Mouse (Mus musculus) forelimb bud, embryonic 11.5 days (tissue): Measurements from ENCODE around the gene Gdf10.

Experiments used
- DNase-seq: peaks from one replicate; pipeline ENCODE4 v3.0.0-alpha.2; 2012; ENCODE audit warnings: low read depth, low spot score

Gene Gdf10

DNA sequence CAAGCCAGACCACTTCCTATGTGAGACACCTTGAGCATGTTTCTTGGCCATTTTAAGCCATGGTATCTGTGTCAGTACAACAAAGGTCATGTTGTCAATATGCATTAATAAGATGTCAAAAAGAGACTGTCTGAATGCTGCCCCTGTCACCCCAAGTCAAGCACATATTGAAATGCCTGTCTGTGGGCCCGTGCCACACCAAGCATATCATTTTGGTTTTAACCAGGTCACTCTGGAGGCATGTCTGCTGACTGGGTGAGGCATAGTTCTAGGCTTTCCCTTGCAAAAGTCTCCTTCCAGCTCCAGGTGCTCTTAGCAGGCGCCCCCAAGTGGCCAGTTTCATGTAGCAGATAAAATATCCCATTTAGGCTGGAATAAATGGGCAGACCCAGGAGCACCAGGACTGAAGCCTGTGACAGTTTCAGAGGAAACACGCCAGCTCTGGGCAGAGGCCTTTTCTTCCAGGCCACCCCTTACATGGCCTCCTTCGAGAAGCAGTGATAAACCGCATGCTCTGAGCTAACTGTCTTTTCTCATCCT, 10.5 kb downstream of the Gdf10 start:
- peak; percentile 57 for DNase-seq

DNA sequence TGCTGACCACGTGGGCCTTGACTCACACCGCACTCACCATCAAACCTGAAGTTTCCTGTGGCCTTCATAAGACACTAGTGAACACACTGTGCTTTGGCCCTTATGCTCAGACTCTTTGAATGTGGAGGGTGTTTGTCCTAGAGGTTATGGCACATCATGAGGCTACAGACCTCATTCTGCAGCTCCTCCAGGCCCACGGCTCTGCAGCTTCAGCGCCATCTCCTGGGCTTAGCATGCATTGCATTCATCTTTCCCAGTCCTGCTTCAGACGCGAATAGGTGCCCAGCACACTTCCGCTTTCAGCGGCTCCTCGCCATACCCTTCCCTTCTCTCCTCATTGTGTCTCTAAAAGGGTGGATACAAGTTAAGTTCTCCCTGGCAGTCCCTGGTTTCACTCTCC, 15.7 kb downstream of the Gdf10 start:
- DNase-seq = peak; percentile 51

DNA sequence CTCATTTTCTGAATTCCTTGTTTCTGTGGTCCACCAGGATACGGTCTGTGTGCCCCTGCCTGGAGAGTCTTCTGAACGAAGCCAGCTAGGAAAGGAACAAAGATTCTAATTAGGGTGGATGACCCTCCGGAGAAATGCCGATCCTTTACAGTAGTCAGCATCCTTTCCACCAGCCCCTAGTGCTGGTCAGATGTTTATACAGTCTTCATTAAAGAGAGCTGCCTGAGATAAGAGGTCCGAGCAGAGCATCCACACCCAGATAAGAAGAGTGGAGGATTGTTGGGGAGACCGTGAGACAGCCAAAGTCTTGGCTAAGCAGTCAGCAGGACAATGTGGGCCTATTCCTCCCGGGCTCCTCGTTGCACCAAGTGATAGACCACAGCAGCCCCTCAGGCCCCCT, 17.4 kb downstream of the Gdf10 start, which contains the start of gene Gdf2:
Gene Gdf2 (plus strand): TSS at position 301 of the 400 bp plus-strand sequence.
- DNase-seq = no peak

DNA sequence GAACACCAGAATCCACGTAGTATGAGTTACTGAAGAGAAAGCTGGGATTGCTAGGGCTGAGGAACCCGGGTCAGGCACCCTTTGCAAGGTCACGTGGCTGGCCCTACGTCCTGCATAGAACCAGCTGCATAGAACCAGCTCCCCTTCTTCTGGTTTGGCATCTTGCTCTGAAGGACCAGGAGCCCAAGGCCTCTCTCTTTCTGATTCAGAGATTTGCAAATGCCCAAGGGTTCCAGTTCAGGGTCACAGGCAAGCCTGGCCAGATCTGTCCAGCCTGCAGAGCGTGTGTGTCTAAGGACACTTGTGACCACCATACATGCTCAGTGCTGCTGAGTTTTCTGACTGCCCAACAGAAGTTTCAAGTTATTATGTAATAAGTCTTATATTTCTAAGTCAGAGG, 18.8 kb downstream of the Gdf10 start:
- no peak for DNase-seq

DNA sequence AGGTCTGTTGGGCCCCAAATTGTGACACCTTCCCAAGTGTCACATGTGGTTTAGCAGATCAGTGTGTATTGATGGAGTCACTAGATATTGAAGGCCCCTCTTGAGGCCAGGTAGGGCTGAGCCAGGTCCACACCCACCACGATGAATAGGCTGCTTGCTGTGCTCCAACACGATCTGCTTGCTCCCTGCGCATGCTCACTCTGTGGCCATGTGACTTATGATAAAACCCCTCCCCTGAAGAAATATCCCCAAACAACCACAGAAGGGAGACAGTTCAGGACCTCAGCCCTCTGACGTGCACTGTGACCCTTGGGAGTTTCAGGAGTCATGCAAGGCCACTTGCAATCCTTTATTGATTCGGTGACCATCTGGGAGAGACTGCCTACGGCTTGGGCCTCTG, 22.7 kb downstream of the Gdf10 start:
- no peak for DNase-seq

DNA sequence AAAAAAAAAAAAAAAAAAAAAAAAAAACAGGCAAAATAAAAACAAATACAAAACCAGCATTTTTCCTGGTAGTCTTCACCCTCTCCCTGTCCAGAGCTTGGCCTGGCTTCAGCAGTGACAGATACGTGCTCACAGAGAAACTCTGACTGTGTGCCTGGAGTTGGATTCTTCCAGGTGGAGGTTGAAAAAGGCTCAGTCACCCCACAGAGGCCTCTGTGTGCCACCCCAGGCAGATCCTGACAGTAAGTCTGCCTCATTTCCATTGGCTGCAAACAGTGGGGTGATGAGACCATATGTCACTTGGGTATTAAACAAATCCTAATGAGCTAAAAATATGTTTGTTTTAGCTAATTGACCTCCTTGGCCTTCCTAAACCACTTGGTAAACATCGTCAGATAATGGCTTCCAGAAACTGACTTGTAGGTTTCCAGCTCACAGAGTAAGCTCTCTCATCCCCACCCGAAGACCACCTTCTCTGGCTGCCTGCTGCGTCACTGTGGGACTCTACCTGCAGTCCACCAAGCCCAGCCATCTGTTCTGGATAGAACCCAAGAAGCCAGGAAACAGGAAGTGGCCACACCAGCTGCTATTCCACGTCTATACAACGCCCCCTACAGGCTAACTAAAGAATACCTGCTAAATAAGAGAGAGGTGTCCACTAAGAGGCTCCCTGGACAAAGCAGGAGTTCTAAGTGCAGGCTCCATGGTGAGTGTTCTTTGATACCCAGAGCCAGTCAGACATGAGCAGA, 29.0 kb downstream of the Gdf10 start:
- no peak for DNase-seq

DNA sequence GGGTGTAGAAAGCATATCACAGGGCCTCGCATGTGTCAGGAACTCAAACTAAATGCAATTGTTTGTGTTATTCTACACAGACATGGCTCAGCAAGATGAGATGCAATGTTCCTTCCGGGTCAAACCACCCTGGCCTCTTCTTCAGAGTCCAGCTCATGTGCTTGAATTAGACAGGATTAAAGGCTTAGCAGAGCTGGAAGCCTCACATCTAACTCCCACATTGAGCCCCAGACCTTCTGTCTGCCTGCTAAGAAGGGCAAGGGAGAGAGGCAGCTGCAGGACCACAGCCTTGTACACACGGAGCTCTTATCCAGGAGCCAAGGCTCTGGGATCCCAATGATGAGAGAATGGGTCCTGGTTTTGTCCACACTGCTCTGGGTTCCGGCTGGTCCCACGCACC, 30.4 kb downstream of the Gdf10 start, which contains the start of gene Rbp3:
Gene Rbp3 (plus strand): TSS at position 243 of the 400 bp plus-strand sequence.
- no peak for DNase-seq

DNA sequence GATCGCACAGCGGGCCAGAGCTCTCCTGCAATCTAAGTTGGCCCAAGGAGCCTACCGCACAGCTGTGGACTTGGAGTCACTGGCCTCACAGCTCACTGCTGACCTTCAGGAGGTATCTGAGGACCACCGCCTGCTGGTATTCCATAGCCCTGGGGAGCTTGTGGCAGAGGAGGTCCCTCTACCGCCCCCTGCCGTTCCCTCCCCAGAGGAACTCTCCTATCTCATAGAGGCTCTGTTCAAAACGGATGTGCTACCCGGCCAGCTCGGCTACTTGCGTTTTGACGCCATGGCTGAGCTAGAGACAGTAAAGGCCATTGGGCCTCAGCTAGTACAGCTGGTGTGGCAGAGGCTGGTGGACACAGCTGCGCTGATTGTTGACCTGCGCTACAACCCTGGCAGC, 32.7 kb downstream of the Gdf10 start:
- no peak for DNase-seq

DNA sequence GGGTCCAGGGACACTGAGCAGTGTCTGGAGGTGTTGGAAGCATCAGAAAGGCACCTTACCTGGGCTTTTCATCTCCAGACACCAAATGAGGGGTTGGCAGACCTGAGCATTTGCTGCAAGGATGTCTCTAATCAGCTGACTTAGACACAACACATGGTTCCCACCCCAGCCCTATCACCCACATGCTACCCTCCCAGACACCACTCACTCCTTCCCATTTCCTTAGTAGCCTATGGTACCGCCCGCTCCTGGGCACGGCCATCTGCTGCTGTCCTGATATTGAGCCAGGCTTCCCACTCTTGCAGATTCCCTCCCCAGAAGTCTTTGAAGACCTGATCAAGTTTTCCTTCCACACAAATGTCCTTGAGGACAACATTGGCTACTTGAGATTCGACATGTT, 34.8 kb downstream of the Gdf10 start:
- no peak for DNase-seq

DNA sequence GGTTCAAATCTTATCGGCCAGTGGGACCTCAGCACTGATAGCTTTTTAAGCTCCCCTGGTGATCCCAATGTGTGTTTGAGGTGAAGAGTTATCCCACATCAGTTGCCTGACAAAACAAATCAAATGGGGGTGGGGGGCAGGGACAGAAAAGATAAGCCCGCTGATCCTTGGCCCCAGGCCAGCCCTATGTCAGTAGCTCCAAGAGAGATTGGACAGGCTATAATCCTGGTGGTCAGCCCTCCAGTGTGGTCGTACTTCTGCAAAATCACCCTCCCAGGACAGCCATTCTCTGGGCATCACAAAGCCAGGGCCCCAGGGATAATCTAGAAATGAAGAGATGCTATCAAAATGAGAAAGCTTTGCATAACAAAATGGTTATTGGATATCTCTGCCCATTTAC, 35.5 kb downstream of the Gdf10 start:
- no peak for DNase-seq

DNA sequence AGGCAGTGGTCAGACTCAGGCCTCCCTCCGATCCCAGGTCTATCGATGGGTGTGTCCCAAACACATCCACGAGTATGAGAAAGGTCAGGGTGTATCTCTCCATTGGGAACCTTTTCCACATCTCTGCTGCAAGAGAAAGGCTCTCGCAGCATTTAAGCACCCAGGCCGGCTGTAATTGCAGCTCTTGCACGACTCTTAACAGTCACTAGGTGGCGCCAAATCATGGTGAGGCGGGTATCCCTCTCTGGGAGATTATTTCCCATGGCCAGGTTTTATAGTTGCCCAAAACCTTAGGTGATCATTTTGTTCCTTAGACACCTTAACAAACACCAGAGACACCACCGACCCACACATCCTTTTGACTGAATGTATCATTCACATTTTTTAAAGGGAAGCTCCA, 36.0 kb downstream of the Gdf10 start:
- peak; percentile 54 for DNase-seq

DNA sequence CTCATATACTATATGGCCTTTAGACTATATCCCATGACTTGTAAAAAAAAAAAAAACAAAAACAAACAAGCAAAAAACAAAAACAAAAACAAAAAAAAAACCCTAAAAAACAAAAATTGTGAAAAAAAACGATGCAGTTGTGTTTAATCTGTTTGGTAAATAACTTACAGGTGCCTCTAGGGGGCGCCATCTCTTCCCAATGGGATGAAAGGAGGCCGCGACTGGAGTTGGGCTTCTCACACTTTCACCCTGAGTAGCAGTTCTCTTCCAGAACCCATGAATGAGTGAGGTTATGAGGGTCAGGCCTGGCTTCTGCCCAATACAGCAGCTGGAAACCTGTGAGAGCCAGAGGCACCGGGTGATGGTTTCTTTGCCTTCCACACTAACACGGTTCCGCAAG, 42.3 kb downstream of the Gdf10 start:
- DNase-seq = no peak

DNA sequence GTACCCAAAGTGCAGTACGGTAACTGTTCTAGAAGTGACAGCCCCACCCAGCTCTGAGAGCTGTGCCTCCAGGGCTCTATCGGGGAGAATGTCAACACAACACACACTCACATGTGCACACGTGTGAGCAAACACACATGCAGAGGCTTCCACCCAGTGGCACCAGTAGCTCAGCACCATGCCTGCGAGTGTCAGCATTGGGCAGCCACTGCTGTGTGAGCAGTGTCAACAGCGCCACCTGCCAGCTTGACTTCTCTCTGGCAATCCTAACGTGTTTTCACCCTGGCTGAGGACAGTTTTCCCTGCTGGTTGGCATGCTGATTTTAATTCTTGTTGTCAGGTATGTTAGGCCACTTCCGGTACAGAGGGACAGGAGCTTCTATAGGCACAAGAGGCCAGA, 49.3 kb downstream of the Gdf10 start:
- no peak for DNase-seq

DNA sequence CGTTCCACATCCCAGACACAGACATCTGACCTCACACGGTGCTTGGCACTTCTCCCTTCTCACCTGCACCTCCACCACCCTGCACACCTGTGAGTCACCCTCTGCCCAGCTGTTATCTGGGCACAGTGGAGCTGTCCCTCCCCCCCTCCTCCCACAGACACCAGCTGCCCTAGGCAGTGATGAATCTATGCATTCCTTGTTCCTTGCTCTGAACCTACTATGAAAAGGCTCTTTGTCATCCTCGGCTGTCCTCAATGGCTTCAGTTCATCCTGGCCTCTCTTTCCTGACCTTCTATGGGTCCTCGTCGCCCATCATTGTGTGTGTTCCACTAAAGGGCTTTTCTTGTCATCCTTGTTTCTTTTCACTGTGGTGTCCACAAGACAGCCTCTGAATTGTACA, 51.4 kb downstream of the Gdf10 start:
- DNase-seq = no peak

DNA sequence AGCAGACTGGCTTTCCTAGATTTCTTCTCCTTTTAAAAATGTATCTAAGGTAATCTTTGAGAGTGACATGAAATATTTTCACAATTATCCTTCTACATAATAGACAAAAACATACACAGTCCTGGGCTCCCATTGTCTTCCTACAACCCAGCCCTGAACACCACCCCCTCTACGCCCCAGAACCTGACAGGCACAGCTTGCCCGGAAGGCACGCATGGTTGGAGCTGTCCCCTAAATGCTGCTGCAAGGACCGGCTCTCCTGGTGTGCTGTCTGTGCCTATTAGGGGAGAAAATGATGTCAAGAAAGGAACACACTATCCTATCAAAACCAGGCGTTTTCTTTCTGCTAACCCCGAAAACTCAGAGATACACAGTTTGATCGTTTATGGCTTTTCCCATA, 54.4 kb downstream of the Gdf10 start:
- no peak for DNase-seq

DNA sequence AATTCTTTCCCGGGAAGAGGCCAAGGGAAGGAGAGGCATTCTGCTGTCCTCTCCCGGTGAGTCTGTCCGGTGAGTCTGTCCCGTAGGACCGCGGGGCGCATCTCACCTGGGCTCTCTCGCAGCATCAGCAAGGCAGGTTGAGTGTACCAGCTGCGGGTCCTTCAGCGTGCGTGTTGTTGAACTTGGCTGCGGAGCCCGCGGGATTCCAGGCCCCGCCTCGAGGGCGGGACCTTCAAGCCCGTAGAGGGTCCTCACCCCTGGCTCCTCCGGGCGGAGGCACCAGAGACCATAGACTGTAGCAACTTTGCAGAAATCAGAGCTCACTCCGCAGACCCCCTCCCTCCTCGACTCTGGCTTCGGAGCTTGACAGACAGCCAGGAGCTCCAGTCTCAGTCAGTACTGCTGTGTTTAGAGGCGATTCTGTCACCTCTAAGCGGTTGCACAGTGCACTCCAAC, 55.2 kb downstream of the Gdf10 start, which contains the start of gene Zfp488:
Gene Zfp488 (minus strand): TSS at position 161 of the 456 bp plus-strand sequence.
- DNase-seq = peak; percentile 59
